Mouse (Mus musculus) urinary bladder, adult 18-20 months (tissue): Measurements from ENCODE around the gene Crebbp.

Source experiments
- DNase-seq, 2 experiments: peaks; one replicate each; pipeline ENCODE4 v3.0.0; 2022; ENCODE audit warnings: low spot score in 2 of 2, mixed read lengths in 2 of 2

The Crebbp gene

GRCm38 (mm10) chr16:4045524-4045923, 168.3 kb downstream of the Crebbp start:
- DNase-seq = no peak

- no peak for DNase-seq
Measured at GRCm38 (mm10) chr16:4044093-4044492, 169.7 kb downstream of the Crebbp start.

- no peak for DNase-seq
Measured at GRCm38 (mm10) chr16:4041646-4042045, 172.2 kb downstream of the Crebbp start.

GRCm38 (mm10) chr16:4040206-4040605, 173.6 kb downstream of the Crebbp start:
- no peak for DNase-seq

GRCm38 (mm10) chr16:4037690-4038089, 176.1 kb downstream of the Crebbp start:
- DNase-seq = no peak

- no peak for DNase-seq
Measured at GRCm38 (mm10) chr16:4036807-4037206, 177.0 kb downstream of the Crebbp start, which contains the start of gene Dnase1. Gene Dnase1, plus strand, starts transcription at chr16:4036942.

- no peak for DNase-seq
Measured at GRCm38 (mm10) chr16:4035575-4035974, 178.2 kb downstream of the Crebbp start.

- no peak for DNase-seq
Measured at GRCm38 (mm10) chr16:4034476-4034875, 179.3 kb downstream of the Crebbp start.

- no peak for DNase-seq
Measured at GRCm38 (mm10) chr16:4033971-4034370, 179.8 kb downstream of the Crebbp start.

- DNase-seq = peak in 1 of 2 experiments; percentile 14
Measured at GRCm38 (mm10) chr16:4032341-4032748, 181.5 kb downstream of the Crebbp start.

GRCm38 (mm10) chr16:4031441-4032274, 182.1 kb downstream of the Crebbp start:
- no peak for DNase-seq
